Mouse (Mus musculus): ENCODE measurements around the gene Sgms1. TPM values are rescaled to one million over a fixed set of nuclear protein-coding genes. Genes with fewer than 3 reads are reported as not detected.

Gene Sgms1
- polyA plus RNA-seq, 1 experiment = 18.2 TPM

GRCm38 (mm10) chr19:32346176-32346575 lies 43.3 kb downstream of the Sgms1 start:
- no peak for TF ChIP-seq GATA1 (IDR thresholded peaks at IDR 0.05; ENCODE audit: low read length)

GRCm38 (mm10) chr19:32345181-32345745 lies 44.3 kb downstream of the Sgms1 start:
- TF ChIP-seq GATA1 (IDR thresholded peaks at IDR 0.05; ENCODE audit: low read length) = no peak

GRCm38 (mm10) chr19:32344738-32345121 lies 44.8 kb downstream of the Sgms1 start:
- TF ChIP-seq GATA1 (IDR thresholded peaks at IDR 0.05; ENCODE audit: low read length) = no peak

- no peak for TF ChIP-seq GATA1 (IDR thresholded peaks at IDR 0.05; ENCODE audit: low read length)
Measured at GRCm38 (mm10) chr19:32343937-32344737, 45.4 kb downstream of the Sgms1 start.

- TF ChIP-seq GATA1 (IDR thresholded peaks at IDR 0.05; ENCODE audit: low read length) = no peak
Measured at GRCm38 (mm10) chr19:32342436-32342835, 47.1 kb downstream of the Sgms1 start.

- no peak for TF ChIP-seq GATA1 (IDR thresholded peaks at IDR 0.05; ENCODE audit: low read length)
Measured at GRCm38 (mm10) chr19:32341091-32341490, 48.4 kb downstream of the Sgms1 start.

GRCm38 (mm10) chr19:32340168-32340567 lies 49.3 kb downstream of the Sgms1 start:
- TF ChIP-seq GATA1 (IDR thresholded peaks at IDR 0.05; ENCODE audit: low read length) = no peak

- TF ChIP-seq GATA1 (IDR thresholded peaks at IDR 0.05; ENCODE audit: low read length) = no peak
Measured at GRCm38 (mm10) chr19:32337708-32338107, 51.8 kb downstream of the Sgms1 start.

- TF ChIP-seq GATA1 (IDR thresholded peaks at IDR 0.05; ENCODE audit: low read length) = no peak
Measured at GRCm38 (mm10) chr19:32334751-32335150, 54.8 kb downstream of the Sgms1 start.

GRCm38 (mm10) chr19:32333544-32333943 lies 56.0 kb downstream of the Sgms1 start:
- no peak for TF ChIP-seq GATA1 (IDR thresholded peaks at IDR 0.05; ENCODE audit: low read length)

- TF ChIP-seq GATA1 (IDR thresholded peaks at IDR 0.05; ENCODE audit: low read length) = no peak
Measured at GRCm38 (mm10) chr19:32332779-32333460, 56.6 kb downstream of the Sgms1 start.

GRCm38 (mm10) chr19:32330231-32330630 lies 59.3 kb downstream of the Sgms1 start:
- no peak for TF ChIP-seq GATA1 (IDR thresholded peaks at IDR 0.05; ENCODE audit: low read length)

GRCm38 (mm10) chr19:32329511-32329910 lies 60.0 kb downstream of the Sgms1 start:
- TF ChIP-seq GATA1 (IDR thresholded peaks at IDR 0.05; ENCODE audit: low read length) = no peak

GRCm38 (mm10) chr19:32328089-32328828 lies 61.3 kb downstream of the Sgms1 start:
- TF ChIP-seq GATA1 (IDR thresholded peaks at IDR 0.05; ENCODE audit: low read length) = no peak

- no peak for TF ChIP-seq GATA1 (IDR thresholded peaks at IDR 0.05; ENCODE audit: low read length)
Measured at GRCm38 (mm10) chr19:32326621-32327021, 62.9 kb downstream of the Sgms1 start.

- TF ChIP-seq GATA1 (IDR thresholded peaks at IDR 0.05; ENCODE audit: low read length) = no peak
Measured at GRCm38 (mm10) chr19:32326156-32326555, 63.4 kb downstream of the Sgms1 start.

All from G1E-ER4 (cell line).